Mouse (Mus musculus) intestine, postnatal 0 days (tissue): ENCODE results near the gene Unc13c. TPM values are rescaled to one million over a fixed set of nuclear protein-coding genes. Genes with fewer than 3 reads are reported as not detected.

Experiments used
- ATAC-seq: fragments of 200-750 bp; cut with Nextera tagmentation; 2 replicates; pipeline ENCODE4 v1.8.0; 2017; ENCODE audit warnings: mild to moderate bottlenecking, moderate TSS enrichment, moderate library complexity
- H3K27ac ChIP-seq: fragments of 300-500 bp; sonication (generic); 2 replicates; pipeline ENCODE4 v1.5.1; 2014; ENCODE audit warnings: mild to moderate bottlenecking, low read depth, low read length, moderate library complexity
- H3K27me3 ChIP-seq: fragments of 300-500 bp; sonication (generic); replicated peaks from 2 replicates; pipeline ENCODE4 v1.6.1; 2014; ENCODE audit warnings: low read length, mixed read lengths; ENCODE audit not compliant: control insufficient read depth, insufficient read depth
- H3K36me3 ChIP-seq: fragments of 300-500 bp; sonication (generic); 2 replicates; pipeline ENCODE4 v1.6.1; 2014; ENCODE audit warnings: mild to moderate bottlenecking, moderate library complexity; ENCODE audit not compliant: control insufficient read depth, insufficient read depth
- H3K4me1 ChIP-seq: fragments of 300-500 bp; sonication (generic); replicated peaks from 2 replicates; pipeline ENCODE4 v1.6.1; 2014; ENCODE audit warnings: antibody characterized with exemption, low read length, mixed read lengths; ENCODE audit not compliant: control insufficient read depth, insufficient read depth
- H3K4me2 ChIP-seq: fragments of 300-500 bp; sonication (generic); replicated peaks from 2 replicates; pipeline ENCODE4 v1.6.1; 2014; ENCODE audit warnings: low read depth, mild to moderate bottlenecking, moderate library complexity
- H3K4me3 ChIP-seq: fragments of 300-500 bp; sonication (generic); 2 replicates; pipeline ENCODE4 v1.5.1; 2014; ENCODE audit warnings: low read depth, low read length
- H3K9ac ChIP-seq: fragments of 300-500 bp; sonication (generic); 2 replicates; pipeline ENCODE4 v1.6.1; 2014; ENCODE audit warnings: mild to moderate bottlenecking, low read depth, low read length
- H3K9me3 ChIP-seq: fragments of 300-500 bp; sonication (generic); 2 replicates; pipeline ENCODE4 v1.6.1; 2016; ENCODE audit warnings: mixed run types; ENCODE audit not compliant: control insufficient read depth
- CTCF ChIP-seq: sonication (generic); IDR thresholded peaks from 2 replicates; pipeline ENCODE4 v1.5.1; 2016; ENCODE audit warnings: low read depth, mild to moderate bottlenecking, control low read depth, antibody characterized with exemption, moderate library complexity
- WGBS: fragments of 180-500 bp; shearing (Covaris S2); extraction: QIAGEN DNeasy Blood & Tissue Kit; methylation state at CpG from one replicate; pipeline ENCODE4 v1.1.7; 2014; 5-methylcytosine and 5-hydroxymethylcytosine counted together
- polyA plus RNA-seq: library from polyadenylated mRNA; unstranded; fragments of >200 nt; fragmentation: Nextera tagmentation; extraction: Ambion mirVana; gene quantifications from 2 replicates; pipeline ENCODE4 v1.2.1, GENCODE M21; 2015

Unc13c gene
- polyA plus RNA-seq, 1 experiment from 2014 or later, result 0.16 TPM

- Histone ChIP-seq H3K27ac (no peak overlapping the region), H3K36me3 (no peaks in the 10 kb centered on the region), H3K9me3 (no peaks in the 10 kb centered on the region), H3K4me3 (no peak overlapping the region), H3K4me2 (no peak overlapping the region), H3K9ac (no peak overlapping the region), H3K27me3 (no peaks in the 10 kb centered on the region), H3K4me1 (no peaks in the 10 kb centered on the region)
- no peak for ATAC-seq
- 55% methylated on average over 1 of the region's 1 CpGs for WGBS
- no peak for TF ChIP-seq CTCF
Measured at GRCm38 (mm10) chr9:73603921-73604320, 364.8 kb downstream of the Unc13c start.

DNA sequence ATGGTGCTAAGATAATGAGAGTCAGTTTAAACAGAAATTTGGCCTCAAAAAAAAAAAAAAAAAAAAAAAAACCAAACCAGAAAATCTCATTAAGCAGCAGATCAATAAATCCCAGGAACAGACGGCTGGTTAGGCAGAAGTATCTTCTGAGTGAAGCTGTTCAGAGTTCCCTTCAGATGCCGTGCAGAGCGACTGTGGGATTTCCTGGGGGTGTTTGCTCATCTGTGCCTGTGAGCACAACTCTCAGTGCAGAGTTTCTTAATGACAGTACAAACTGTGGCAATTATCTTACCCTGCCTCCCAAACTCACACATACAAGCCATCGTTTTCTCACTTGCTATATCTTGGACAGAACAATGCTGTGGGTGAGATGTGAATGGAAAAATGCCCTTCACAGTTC lies 403.2 kb downstream of the Unc13c start:
- no peaks in the 10 kb centered on the region for H3K9me3 ChIP-seq
- ATAC-seq, result no peak
- 54% methylated on average over 4 of the region's 4 CpGs for WGBS
- H3K9ac ChIP-seq, result no peak overlapping the region
- no peak for TF ChIP-seq CTCF
- no peaks in the 10 kb centered on the region for H3K27me3 ChIP-seq
- H3K36me3 ChIP-seq, result no peaks in the 10 kb centered on the region
- no peak overlapping the region for H3K4me3 ChIP-seq
- H3K4me1 ChIP-seq, result no peaks in the 10 kb centered on the region
- no peak overlapping the region for H3K4me2 ChIP-seq
- H3K27ac ChIP-seq, result no peak overlapping the region

- WGBS, result 47% methylated on average over 5 of the region's 5 CpGs
Measured at GRCm38 (mm10) chr9:73560037-73560436, 408.7 kb downstream of the Unc13c start.

GRCm38 (mm10) chr9:73557805-73558204 lies 411.0 kb downstream of the Unc13c start:
- peak; percentile 75 for TF ChIP-seq CTCF
- no peaks in the 10 kb centered on the region for H3K4me1 ChIP-seq
- H3K4me2 ChIP-seq, result no peak overlapping the region
- no peaks in the 10 kb centered on the region for H3K27me3 ChIP-seq
- H3K9ac ChIP-seq, result no peak overlapping the region
- no peak overlapping the region for H3K4me3 ChIP-seq
- H3K36me3 ChIP-seq, result no peaks in the 10 kb centered on the region
- no peak for ATAC-seq
- no peaks in the 10 kb centered on the region for H3K9me3 ChIP-seq
- WGBS, result 47% methylated on average over 1 of the region's 2 CpGs
- no peak overlapping the region for H3K27ac ChIP-seq

More at GRCm38 (mm10) chr9:73560037-73560436, 408.7 kb downstream of the Unc13c start:
- H3K4me3 ChIP-seq, result no peak overlapping the region
- ATAC-seq, result no peak
- H3K4me1 ChIP-seq, result no peaks in the 10 kb centered on the region
- H3K9me3 ChIP-seq, result no peaks in the 10 kb centered on the region
- H3K9ac ChIP-seq, result no peak overlapping the region
- TF ChIP-seq CTCF, result no peak
- H3K27me3 ChIP-seq, result no peaks in the 10 kb centered on the region
- H3K36me3 ChIP-seq, result no peaks in the 10 kb centered on the region
- no peak overlapping the region for H3K27ac ChIP-seq
- H3K4me2 ChIP-seq, result no peak overlapping the region

DNA sequence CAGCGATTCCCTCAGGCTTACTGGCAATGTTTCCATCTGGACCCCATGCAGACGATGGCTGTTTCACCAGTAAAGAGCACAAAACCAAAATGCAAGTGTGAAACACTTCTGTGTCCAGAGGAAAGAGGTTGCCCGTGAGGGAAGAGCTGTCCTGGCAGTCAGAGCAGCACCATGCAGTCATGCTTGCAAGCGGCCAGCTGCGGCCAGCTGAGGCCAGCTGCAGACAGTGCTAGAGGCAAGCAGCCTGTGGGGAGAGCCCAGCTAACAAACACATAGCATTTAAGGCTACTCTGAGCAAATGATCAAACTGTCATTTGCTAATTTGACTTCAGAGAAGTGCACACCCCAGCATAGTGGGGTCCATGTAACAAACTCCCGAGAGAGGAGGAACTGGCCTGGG lies 413.4 kb downstream of the Unc13c start:
- Histone ChIP-seq H3K4me2 (no peak overlapping the region), H3K27me3 (no peaks in the 10 kb centered on the region), H3K9ac (no peak overlapping the region), H3K4me1 (no peaks in the 10 kb centered on the region), H3K36me3 (no peaks in the 10 kb centered on the region), H3K9me3 (no peaks in the 10 kb centered on the region), H3K27ac (no peak overlapping the region), H3K4me3 (no peak overlapping the region)
- no peak for ATAC-seq
- TF ChIP-seq CTCF, result no peak
- WGBS, result 70% methylated on average over 6 of the region's 6 CpGs

- no peaks in the 10 kb centered on the region for H3K4me1 ChIP-seq
- WGBS, result 43% methylated on average over 3 of the region's 3 CpGs
- no peaks in the 10 kb centered on the region for H3K9me3 ChIP-seq
- no peak for TF ChIP-seq CTCF
- H3K27ac ChIP-seq, result no peak overlapping the region
- no peak overlapping the region for H3K9ac ChIP-seq
- no peak overlapping the region for H3K4me3 ChIP-seq
- H3K36me3 ChIP-seq, result no peaks in the 10 kb centered on the region
- H3K4me2 ChIP-seq, result no peak overlapping the region
- ATAC-seq, result no peak
- H3K27me3 ChIP-seq, result no peaks in the 10 kb centered on the region
Measured at GRCm38 (mm10) chr9:73472568-73472967, 496.2 kb downstream of the Unc13c start.

- TF ChIP-seq CTCF, result no peak
- no peak for ATAC-seq
- Histone ChIP-seq H3K4me2 (no peak overlapping the region), H3K36me3 (no peaks in the 10 kb centered on the region), H3K9ac (no peak overlapping the region), H3K9me3 (no peaks in the 10 kb centered on the region), H3K4me3 (no peak overlapping the region), H3K27ac (no peak overlapping the region), H3K4me1 (no peaks in the 10 kb centered on the region), H3K27me3 (no peaks in the 10 kb centered on the region)
- 87% methylated on average over 2 of the region's 2 CpGs for WGBS
Measured at GRCm38 (mm10) chr9:73462027-73462426, 506.7 kb downstream of the Unc13c start.
